8 mouse cellular contexts compared by ENCODE assay signal in the genomic region with DNA sequence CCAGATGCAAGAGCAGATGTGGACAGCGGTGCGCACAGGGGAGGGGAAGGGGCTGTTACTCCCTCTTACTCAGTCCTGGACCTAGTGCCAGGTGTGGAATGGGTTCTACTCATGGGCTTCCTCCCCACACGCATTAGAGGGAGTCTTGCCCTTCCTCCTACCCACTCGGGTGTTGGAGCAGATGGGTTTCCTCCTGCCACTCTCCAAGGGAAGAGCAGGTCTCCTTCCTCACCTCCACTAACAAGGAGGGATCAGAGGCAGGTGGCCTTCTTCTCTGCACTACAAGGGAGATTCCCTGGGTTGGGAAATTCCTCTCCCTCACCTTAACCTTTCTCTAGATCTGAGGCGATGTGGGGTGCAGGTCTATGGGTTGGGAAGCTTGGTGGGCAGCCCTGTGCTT. TPM values are rescaled to one million over a fixed set of nuclear protein-coding genes. Genes with fewer than 3 reads are reported as not detected.
DNase-seq lines count a peak whose midpoint lies in the region; ATAC-seq and TF ChIP-seq lines count a peak whose summit lies in the region.

No protein-coding gene starts in this region.

- no peak for TF ChIP-seq CTCF in lung, adult 2 months (IDR thresholded peaks at IDR 0.05; ENCODE audit: insufficient read depth, low read length)
- TF ChIP-seq CTCF in olfactory bulb, adult 2 months (IDR thresholded peaks at IDR 0.05; ENCODE audit: insufficient read depth, low read depth, low read length) = no peak

- no peaks in the 10 kb centered on the region for H3K27me3 ChIP-seq in embryonic facial prominence, embryonic 14.5 days (replicated peaks; ENCODE audit: control insufficient read depth, insufficient read depth, low read length)
- no peaks in the 10 kb centered on the region for H3K27me3 ChIP-seq in limb, embryonic 10.5 days (ENCODE audit: low read depth, poor library complexity, severe bottlenecking)

- H3K9ac ChIP-seq in embryonic facial prominence, embryonic 14.5 days (ENCODE audit: low read depth, low read length) = peak overlapping the region; percentile 96

- peak overlapping the region; percentile 97 for H3K4me2 ChIP-seq in embryonic facial prominence, embryonic 14.5 days (ENCODE audit: low read depth, low read length)

- H3K36me3 ChIP-seq in embryonic facial prominence, embryonic 14.5 days (ENCODE audit: control insufficient read depth, insufficient read depth, low read length) = no peaks in the 10 kb centered on the region
- H3K36me3 ChIP-seq in limb, embryonic 10.5 days = no peaks in the 10 kb centered on the region

- H3K27ac ChIP-seq in embryonic facial prominence, embryonic 14.5 days (replicated peaks; ENCODE audit: low read depth, low read length) = no peak overlapping the region
- H3K27ac ChIP-seq in limb, embryonic 10.5 days = peak overlapping the region; percentile 96
- H3K27ac ChIP-seq in olfactory bulb, adult 2 months (ENCODE audit: insufficient read depth, low read depth, low read length) = no peak overlapping the region

- no peak for ATAC-seq in embryonic facial prominence, embryonic 14.5 days (ENCODE audit: low read depth)

- no peaks in the 10 kb centered on the region for H3K9me3 ChIP-seq in embryonic facial prominence, embryonic 14.5 days (ENCODE audit: control insufficient read depth, low read length)
- no peaks in the 10 kb centered on the region for H3K9me3 ChIP-seq in limb, embryonic 10.5 days (replicated peaks)

- no peak for TF ChIP-seq POLR2A in lung, adult 2 months (IDR thresholded peaks at IDR 0.05; ENCODE audit: borderline replicate concordance, extremely low read depth, low read depth, low read length)
- no peak for TF ChIP-seq POLR2A in olfactory bulb, adult 2 months (IDR thresholded peaks at IDR 0.05; ENCODE audit: insufficient read depth, low read depth, low read length)

- peak overlapping the region; percentile 94 for H3K4me3 ChIP-seq in lung, adult 2 months (replicated peaks; ENCODE audit: extremely low read depth, low read depth, low read length)
- H3K4me3 ChIP-seq in embryonic facial prominence, embryonic 14.5 days (ENCODE audit: low read depth, low read length) = peak overlapping the region; percentile 97
- H3K4me3 ChIP-seq in limb, embryonic 10.5 days = peak overlapping the region; percentile 93
- peak overlapping the region; percentile 95 for H3K4me3 ChIP-seq in olfactory bulb, adult 2 months (ENCODE audit: insufficient read depth, low read depth, low read length)

- no peak for DNase-seq in lung, adult 2 months
- DNase-seq in lung, adult 18-20 months = no peak
- DNase-seq in embryonic facial prominence, embryonic 14.5 days (ENCODE audit: low spot score) = no peak
- no peak for DNase-seq in limb, embryonic 10.5 days (ENCODE audit: low spot score)
- DNase-seq in layer of hippocampus, adult 9-10 months (ENCODE audit: low spot score) = no peak
- DNase-seq in adrenal gland, postnatal 14 days = no peak
- DNase-seq in cerebellum, postnatal 36 days = no peak

- peaks cover 34% of the 10 kb centered on the region for H3K4me1 ChIP-seq in lung, adult 2 months (ENCODE audit: control insufficient read depth, insufficient read depth, low read length)
- H3K4me1 ChIP-seq in embryonic facial prominence, embryonic 14.5 days (ENCODE audit: control insufficient read depth, insufficient read depth, low read length) = peaks cover 14% of the 10 kb centered on the region
- peaks cover 23% of the 10 kb centered on the region for H3K4me1 ChIP-seq in limb, embryonic 10.5 days
- peaks cover 15% of the 10 kb centered on the region for H3K4me1 ChIP-seq in olfactory bulb, adult 2 months (ENCODE audit: control insufficient read depth, insufficient read depth, low read length)

- WGBS in lung, adult 2 months = 9% methylated on average over 5 of the region's 5 CpGs
- 0% methylated on average over 3 of the region's 5 CpGs for WGBS in embryonic facial prominence, embryonic 14.5 days
- WGBS in limb, embryonic 10.5 days = 21% methylated on average over 5 of the region's 5 CpGs
- WGBS in olfactory bulb, adult 2 months = 18% methylated on average over 5 of the region's 5 CpGs

RNA-seq across cellular contexts. Expression of a gene that starts 15.9 kb away (rescaled TPM):
- polyA plus RNA-seq in lung, adult 2 months (2012; rRNA removed) = 0.51 and 0.72 TPM in 2 replicates
- polyA plus RNA-seq in embryonic facial prominence, embryonic 14.5 days (2014; fragmentation: Nextera tagmentation; extraction: Ambion mirVana) = 0.25 and 0.66 TPM in 2 replicates
- polyA plus RNA-seq in limb, embryonic 10.5 days (2016; fragmentation: Nextera tagmentation; extraction: Ambion mirVana) = 0.94 and 0.99 TPM in 2 replicates
- not detected in 2 replicates for polyA plus RNA-seq in olfactory bulb, adult 2 months (2012; ENCODE audit: insufficient read depth, insufficient read length, low replicate concordance, missing spikeins)
- total RNA-seq in adrenal gland, postnatal 14 days (2021) = 1.1 and 4.7 TPM in 2 replicates

RNA-seq across cellular contexts. Expression of a gene that starts 16.5 kb away (rescaled TPM):
- 33.7 and 42.8 TPM in 2 replicates for polyA plus RNA-seq in lung, adult 2 months (2012; rRNA removed)
- polyA plus RNA-seq in embryonic facial prominence, embryonic 14.5 days (2014; fragmentation: Nextera tagmentation; extraction: Ambion mirVana) = 17.9 and 18.5 TPM in 2 replicates
- polyA plus RNA-seq in limb, embryonic 10.5 days (2016; fragmentation: Nextera tagmentation; extraction: Ambion mirVana) = 25.1 and 25.6 TPM in 2 replicates
- polyA plus RNA-seq in olfactory bulb, adult 2 months (2012; ENCODE audit: insufficient read depth, insufficient read length, low replicate concordance, missing spikeins) = not detected in 2 replicates
- total RNA-seq in adrenal gland, postnatal 14 days (2021) = 16.7 and 24.3 TPM in 2 replicates
